Mouse (Mus musculus) neural tube, embryonic 11.5 days (tissue): ENCODE measurements around the gene Pxn. TPM values are rescaled to one million over a fixed set of nuclear protein-coding genes. Genes with fewer than 3 reads are reported as not detected.

Source experiments
- ATAC-seq: fragments of 200-750 bp; cut with Nextera tagmentation; 2 replicates; pipeline ENCODE4 v1.8.0; 2017; ENCODE audit warnings: moderate number of reproducible peaks, mild to moderate bottlenecking, moderate TSS enrichment, moderate library complexity; ENCODE audit not compliant: insufficient read depth, low FRiP score, low TSS enrichment
- DNase-seq: peaks from one replicate; pipeline ENCODE4 v3.0.0-alpha.2; 2015; ENCODE audit warnings: low spot score
- H3K27ac ChIP-seq: fragments of 300-500 bp; sonication (generic); 2 replicates; pipeline ENCODE4 v1.5.1; 2014; ENCODE audit warnings: low read depth, mild to moderate bottlenecking, low read length
- H3K27me3 ChIP-seq: fragments of 300-500 bp; sonication (generic); 2 replicates; pipeline ENCODE4 v1.6.1; 2014; ENCODE audit warnings: mild to moderate bottlenecking, low read length, mixed read lengths; ENCODE audit not compliant: control insufficient read depth, insufficient read depth
- H3K36me3 ChIP-seq: fragments of 300-500 bp; sonication (generic); 2 replicates; pipeline ENCODE4 v1.6.1; 2014; ENCODE audit warnings: mild to moderate bottlenecking, low read length, moderate library complexity, mixed read lengths; ENCODE audit not compliant: control insufficient read depth, insufficient read depth
- H3K4me1 ChIP-seq: fragments of 300-500 bp; sonication (generic); 2 replicates; pipeline ENCODE4 v1.6.1; 2014; ENCODE audit warnings: low read length, mixed read lengths; ENCODE audit not compliant: control insufficient read depth, insufficient read depth
- H3K4me2 ChIP-seq: fragments of 300-500 bp; sonication (generic); 2 replicates; pipeline ENCODE4 v1.6.1; 2014; ENCODE audit warnings: low read depth, mild to moderate bottlenecking, moderate library complexity
- H3K4me3 ChIP-seq: fragments of 300-500 bp; sonication (generic); 2 replicates; pipeline ENCODE4 v1.5.1; 2014; ENCODE audit warnings: low read depth, low read length
- H3K9ac ChIP-seq: fragments of 300-500 bp; sonication (generic); 2 replicates; pipeline ENCODE4 v1.6.1; 2014; ENCODE audit warnings: mild to moderate bottlenecking, low read length
- H3K9me3 ChIP-seq: fragments of 300-500 bp; sonication (generic); 2 replicates; pipeline ENCODE4 v1.6.1; 2016; ENCODE audit warnings: low read length; ENCODE audit not compliant: control insufficient read depth
- WGBS: fragments of 180-500 bp; shearing (Covaris S2); extraction: QIAGEN DNeasy Blood & Tissue Kit; methylation state at CpG from one replicate; pipeline ENCODE4 v1.1.7; 2014; 5-methylcytosine and 5-hydroxymethylcytosine counted together
- polyA plus RNA-seq: library from polyadenylated mRNA; unstranded; fragments of >200 nt; fragmentation: Nextera tagmentation; extraction: Ambion mirVana; gene quantifications from 2 replicates; pipeline ENCODE4 v1.2.1, GENCODE M21; 2014

The Pxn gene
- polyA plus RNA-seq, 1 experiment from 2014 or later, result 13.3 TPM

GRCm38 (mm10) chr5:115564737-115565393, 58.4 kb downstream of the Pxn start, which contains the start of gene Gcn1l1:
Gene Gcn1l1, plus strand, starts transcription at chr5:115565254.
- H3K4me1 ChIP-seq, result peaks cover 10% of the 10 kb centered on the region; the same call in 1 of the 2 replicates
- DNase-seq, result peak; percentile 83
- ATAC-seq, result peak; percentile 85
- H3K27me3 ChIP-seq, result no peaks in the 10 kb centered on the region
- H3K4me2 ChIP-seq, result peak within 1 kb of the TSS; percentile 84
- peaks cover 15% of the 10 kb centered on the region for H3K36me3 ChIP-seq
- no peaks in the 10 kb centered on the region for H3K9me3 ChIP-seq
- H3K27ac ChIP-seq, result peak within 1 kb of the TSS; percentile 39; the same call in 1 of the 2 replicates
- peak within 1 kb of the TSS; percentile 95 for H3K9ac ChIP-seq
- 3% methylated on average over 31 of the region's 55 CpGs for WGBS
- peak within 1 kb of the TSS; percentile 88 for H3K4me3 ChIP-seq

- Histone ChIP-seq H3K9ac (peak overlapping the region; percentile 95), H3K4me3 (peak overlapping the region; percentile 88), H3K4me2 (peak overlapping the region; percentile 84), H3K9me3 (no peaks in the 10 kb centered on the region), H3K27me3 (no peaks in the 10 kb centered on the region), H3K4me1 (peaks cover 7% of the 10 kb centered on the region; the same call in 1 of the 2 replicates), H3K36me3 (peaks cover 15% of the 10 kb centered on the region), H3K27ac (peak overlapping the region; percentile 39; the same call in 1 of the 2 replicates)
- ATAC-seq (peak; percentile 25; the same call in 1 of the 2 replicates), DNase-seq (no peak)
- under 1% methylated on average over 39 of the region's 46 CpGs for WGBS
Measured at GRCm38 (mm10) chr5:115565403-115565802, 58.9 kb downstream of the Pxn start.

- DNase-seq (no peak), ATAC-seq (no peak)
- Histone ChIP-seq H3K4me3 (no peak overlapping the region), H3K9ac (no peak overlapping the region), H3K27me3 (no peaks in the 10 kb centered on the region), H3K36me3 (peaks cover 4% of the 10 kb centered on the region; the same call in 1 of the 2 replicates), H3K4me1 (peaks cover 6% of the 10 kb centered on the region; the same call in 1 of the 2 replicates), H3K4me2 (no peak overlapping the region), H3K27ac (0 out of 2 replicates have a peak overlapping the region, but pooled peaks have one; percentile 0), H3K9me3 (no peaks in the 10 kb centered on the region)
- WGBS, result 55% methylated on average over 10 of the region's 10 CpGs
Measured at GRCm38 (mm10) chr5:115568681-115569080, 62.2 kb downstream of the Pxn start.

- H3K4me2 ChIP-seq, result no peak overlapping the region
- H3K27ac ChIP-seq, result 0 out of 2 replicates have a peak overlapping the region, but pooled peaks have one; percentile 27
- peaks cover 6% of the 10 kb centered on the region; the same call in 1 of the 2 replicates for H3K4me1 ChIP-seq
- no peaks in the 10 kb centered on the region for H3K27me3 ChIP-seq
- peaks cover 5% of the 10 kb centered on the region for H3K36me3 ChIP-seq
- H3K4me3 ChIP-seq, result no peak overlapping the region
- no peak overlapping the region for H3K9ac ChIP-seq
- DNase-seq (no peak), ATAC-seq (no peak)
- WGBS, result 75% methylated on average over 11 of the region's 11 CpGs
- H3K9me3 ChIP-seq, result no peaks in the 10 kb centered on the region
Measured at GRCm38 (mm10) chr5:115569308-115569707, 62.8 kb downstream of the Pxn start.

- Histone ChIP-seq H3K4me2 (no peak overlapping the region), H3K4me1 (peaks cover 6% of the 10 kb centered on the region; the same call in 1 of the 2 replicates), H3K27ac (0 out of 2 replicates have a peak overlapping the region, but pooled peaks have one; percentile 27), H3K4me3 (no peak overlapping the region), H3K9ac (no peak overlapping the region), H3K36me3 (peaks cover 6% of the 10 kb centered on the region), H3K27me3 (no peaks in the 10 kb centered on the region), H3K9me3 (no peaks in the 10 kb centered on the region)
- no peak for DNase-seq
- no peak for ATAC-seq
- whole genome bisulfite sequencing, result 90% methylated on average over 4 of the region's 4 CpGs
Measured at GRCm38 (mm10) chr5:115569721-115570120, 63.2 kb downstream of the Pxn start.

GRCm38 (mm10) chr5:115571086-115571485, 64.6 kb downstream of the Pxn start:
- no peak overlapping the region for H3K4me3 ChIP-seq
- no peak overlapping the region for H3K9ac ChIP-seq
- H3K4me2 ChIP-seq, result no peak overlapping the region
- peaks cover under 1% of the 10 kb centered on the region; the same call in 1 of the 2 replicates for H3K4me1 ChIP-seq
- peaks cover 13% of the 10 kb centered on the region for H3K36me3 ChIP-seq
- ATAC-seq (no peak), DNase-seq (no peak)
- no peak overlapping the region for H3K27ac ChIP-seq
- H3K9me3 ChIP-seq, result no peaks in the 10 kb centered on the region
- no peaks in the 10 kb centered on the region for H3K27me3 ChIP-seq
- 97% methylated on average over 7 of the region's 7 CpGs for WGBS

- Histone ChIP-seq H3K27ac (no peak overlapping the region), H3K36me3 (peaks cover 19% of the 10 kb centered on the region), H3K27me3 (no peaks in the 10 kb centered on the region), H3K4me1 (no peaks in the 10 kb centered on the region), H3K4me2 (no peak overlapping the region), H3K4me3 (no peak overlapping the region), H3K9me3 (no peaks in the 10 kb centered on the region), H3K9ac (no peak overlapping the region)
- peak; percentile 20 for DNase-seq
- no peak for ATAC-seq
- WGBS, result 64% methylated on average over 17 of the region's 17 CpGs
Measured at GRCm38 (mm10) chr5:115572679-115573535, 66.4 kb downstream of the Pxn start.

- Histone ChIP-seq H3K9ac (no peak overlapping the region), H3K4me3 (no peak overlapping the region), H3K27me3 (no peaks in the 10 kb centered on the region), H3K4me2 (no peak overlapping the region), H3K27ac (no peak overlapping the region), H3K4me1 (no peaks in the 10 kb centered on the region), H3K36me3 (peaks cover 30% of the 10 kb centered on the region), H3K9me3 (no peaks in the 10 kb centered on the region)
- WGBS, result 94% methylated on average over 8 of the region's 8 CpGs
- DNase-seq, result no peak
- ATAC-seq, result no peak
Measured at GRCm38 (mm10) chr5:115574992-115575391, 68.5 kb downstream of the Pxn start.
